Mouse (Mus musculus) lung, embryonic 15.5 days (tissue): ENCODE results near the gene Thada. TPM values are rescaled to one million over a fixed set of nuclear protein-coding genes. Genes with fewer than 3 reads are reported as not detected.
A peak's percentile ranks its signal among the peaks of the same experiment; 100 is the strongest.

ENCODE experiments used
- ATAC-seq: fragments of 200-750 bp; cut with Nextera tagmentation; 2 replicates; pipeline ENCODE4 v1.8.0; 2017; ENCODE audit warnings: moderate number of reproducible peaks, borderline replicate concordance; ENCODE audit not compliant: low FRiP score, low TSS enrichment; ENCODE audit errors: extremely low read depth
- H3K27ac ChIP-seq: fragments of 300-500 bp; sonication (generic); 2 replicates; pipeline ENCODE4 v1.5.1; 2015; ENCODE audit warnings: moderate library complexity, mild to moderate bottlenecking, inconsistent platforms
- H3K27me3 ChIP-seq: fragments of 300-500 bp; sonication (generic); 2 replicates; pipeline ENCODE4 v1.6.1; 2015; ENCODE audit warnings: inconsistent platforms
- H3K36me3 ChIP-seq: fragments of 300-500 bp; sonication (generic); 2 replicates; pipeline ENCODE4 v1.6.1; 2015; ENCODE audit warnings: inconsistent platforms
- H3K4me1 ChIP-seq: fragments of 300-500 bp; sonication (generic); 2 replicates; pipeline ENCODE4 v1.6.1; 2015; ENCODE audit warnings: inconsistent platforms
- H3K4me2 ChIP-seq: fragments of 300-500 bp; sonication (generic); 2 replicates; pipeline ENCODE4 v1.6.1; 2015; ENCODE audit warnings: inconsistent platforms, mild to moderate bottlenecking, moderate library complexity
- H3K4me3 ChIP-seq: fragments of 300-500 bp; sonication (generic); 2 replicates; pipeline ENCODE4 v1.5.1; 2015; ENCODE audit warnings: mild to moderate bottlenecking, inconsistent platforms
- H3K9ac ChIP-seq: fragments of 300-500 bp; sonication (generic); 2 replicates; pipeline ENCODE4 v1.6.1; 2015; ENCODE audit warnings: inconsistent platforms
- H3K9me3 ChIP-seq: fragments of 300-500 bp; sonication (generic); 2 replicates; pipeline ENCODE4 v1.6.1; 2016; ENCODE audit warnings: inconsistent platforms
- WGBS: fragments of 180-500 bp; shearing (Covaris S2); methylation state at CpG from one replicate; pipeline ENCODE4 v1.1.7; 2015; 5-methylcytosine and 5-hydroxymethylcytosine counted together
- polyA plus RNA-seq: library from polyadenylated mRNA; unstranded; fragments of >200 nt; fragmentation: Nextera tagmentation; extraction: Ambion mirVana; gene quantifications from 2 replicates; pipeline ENCODE4 v1.2.1, GENCODE M21; 2015

Gene Thada
- polyA plus RNA-seq, 1 experiment from 2014 or later, result 10.0 TPM

DNA sequence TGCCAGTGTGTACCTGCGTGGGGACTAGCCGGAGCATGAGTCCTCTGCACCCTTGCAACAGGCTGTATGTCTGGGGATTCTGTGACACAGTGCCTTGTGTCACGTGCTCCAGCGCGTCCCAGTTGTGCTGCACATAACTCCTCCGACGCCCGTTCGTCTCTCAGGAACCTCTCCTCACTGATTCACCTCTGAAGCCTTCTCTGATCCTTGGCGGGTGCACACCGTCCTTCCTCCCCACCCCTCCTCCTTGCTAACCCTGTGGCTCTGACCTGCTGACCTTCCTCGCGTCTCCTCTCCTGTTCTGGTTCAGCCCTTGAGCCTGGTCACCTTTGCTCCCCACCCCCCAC lies 309.8 kb downstream of the Thada start:
- Histone ChIP-seq H3K9ac (no peak overlapping the region), H3K4me1 (peaks cover 55% of the 10 kb centered on the region), H3K27ac (peak overlapping the region; percentile 95), H3K36me3 (no peaks in the 10 kb centered on the region), H3K27me3 (no peaks in the 10 kb centered on the region), H3K9me3 (no peaks in the 10 kb centered on the region), H3K4me3 (no peak overlapping the region), H3K4me2 (no peak overlapping the region)
- 55% methylated on average over 13 of the region's 13 CpGs for WGBS
- ATAC-seq, result no peak

GRCm38 (mm10) chr17:84155516-84156226 lies 310.3 kb downstream of the Thada start:
- no peak overlapping the region for H3K4me2 ChIP-seq
- no peak for ATAC-seq
- WGBS, result 74% methylated on average over 8 of the region's 8 CpGs
- H3K27me3 ChIP-seq, result no peaks in the 10 kb centered on the region
- peaks cover 50% of the 10 kb centered on the region for H3K4me1 ChIP-seq
- H3K9me3 ChIP-seq, result no peaks in the 10 kb centered on the region
- H3K36me3 ChIP-seq, result no peaks in the 10 kb centered on the region
- no peak overlapping the region for H3K4me3 ChIP-seq
- no peak overlapping the region for H3K9ac ChIP-seq
- peak overlapping the region; percentile 95 for H3K27ac ChIP-seq

GRCm38 (mm10) chr17:84155029-84155338 lies 311.0 kb downstream of the Thada start:
- H3K36me3 ChIP-seq, result no peaks in the 10 kb centered on the region
- H3K9me3 ChIP-seq, result no peaks in the 10 kb centered on the region
- H3K4me2 ChIP-seq, result no peak overlapping the region
- no peak overlapping the region for H3K4me3 ChIP-seq
- H3K4me1 ChIP-seq, result peaks cover 50% of the 10 kb centered on the region
- no peak for ATAC-seq
- H3K27me3 ChIP-seq, result no peaks in the 10 kb centered on the region
- no peak overlapping the region for H3K27ac ChIP-seq
- H3K9ac ChIP-seq, result no peak overlapping the region
- 75% methylated on average over 6 of the region's 6 CpGs for WGBS

DNA sequence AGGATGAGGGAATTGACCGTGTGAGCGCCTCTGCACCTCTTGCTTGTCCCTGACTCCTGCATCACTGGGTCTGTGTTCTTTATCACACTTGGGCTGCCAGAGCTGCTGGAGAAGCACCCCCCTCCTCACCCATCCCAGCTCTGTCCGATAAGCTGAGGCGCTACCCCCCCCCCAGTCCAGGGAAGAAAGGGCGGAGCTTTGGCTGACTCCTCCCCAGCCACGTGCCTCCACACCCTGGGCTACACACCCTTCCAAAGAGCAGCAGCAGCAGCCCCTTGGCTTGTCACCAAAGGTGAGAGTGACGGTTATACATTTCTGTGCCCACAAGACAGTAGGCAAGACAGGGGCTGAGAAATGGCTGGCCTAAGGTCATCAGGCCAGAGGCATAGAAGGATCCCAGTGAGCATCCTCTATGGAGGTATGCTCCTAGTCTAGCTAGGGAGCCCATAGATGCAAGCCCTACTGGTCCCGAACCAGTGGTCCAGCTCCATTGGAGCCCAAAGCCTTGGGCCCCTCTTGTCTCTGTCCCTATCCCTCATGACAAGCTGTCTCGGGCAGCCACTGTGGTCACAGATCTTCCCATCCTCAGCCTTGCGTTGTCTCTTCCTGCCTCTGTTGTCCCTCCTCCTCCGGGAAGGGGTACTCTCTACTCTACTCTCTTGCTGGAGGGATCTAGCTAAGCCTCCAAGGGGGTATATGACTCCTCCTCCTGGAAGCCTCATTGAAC lies 311.5 kb downstream of the Thada start:
- H3K4me3 ChIP-seq, result no peak overlapping the region
- ATAC-seq, result no peak
- no peaks in the 10 kb centered on the region for H3K27me3 ChIP-seq
- H3K9me3 ChIP-seq, result no peaks in the 10 kb centered on the region
- peaks cover 55% of the 10 kb centered on the region for H3K4me1 ChIP-seq
- no peak overlapping the region for H3K9ac ChIP-seq
- no peaks in the 10 kb centered on the region for H3K36me3 ChIP-seq
- H3K27ac ChIP-seq, result no peak overlapping the region
- WGBS, result 70% methylated on average over 11 of the region's 11 CpGs
- no peak overlapping the region for H3K4me2 ChIP-seq

- Histone ChIP-seq H3K27me3 (no peaks in the 10 kb centered on the region), H3K9ac (no peak overlapping the region), H3K9me3 (no peaks in the 10 kb centered on the region), H3K4me3 (no peak overlapping the region), H3K4me2 (no peak overlapping the region), H3K36me3 (no peaks in the 10 kb centered on the region), H3K27ac (no peak overlapping the region), H3K4me1 (peaks cover 61% of the 10 kb centered on the region)
- 68% methylated on average over 12 of the region's 12 CpGs for WGBS
- ATAC-seq, result no peak
Measured at GRCm38 (mm10) chr17:84152976-84153786, 312.8 kb downstream of the Thada start.

DNA sequence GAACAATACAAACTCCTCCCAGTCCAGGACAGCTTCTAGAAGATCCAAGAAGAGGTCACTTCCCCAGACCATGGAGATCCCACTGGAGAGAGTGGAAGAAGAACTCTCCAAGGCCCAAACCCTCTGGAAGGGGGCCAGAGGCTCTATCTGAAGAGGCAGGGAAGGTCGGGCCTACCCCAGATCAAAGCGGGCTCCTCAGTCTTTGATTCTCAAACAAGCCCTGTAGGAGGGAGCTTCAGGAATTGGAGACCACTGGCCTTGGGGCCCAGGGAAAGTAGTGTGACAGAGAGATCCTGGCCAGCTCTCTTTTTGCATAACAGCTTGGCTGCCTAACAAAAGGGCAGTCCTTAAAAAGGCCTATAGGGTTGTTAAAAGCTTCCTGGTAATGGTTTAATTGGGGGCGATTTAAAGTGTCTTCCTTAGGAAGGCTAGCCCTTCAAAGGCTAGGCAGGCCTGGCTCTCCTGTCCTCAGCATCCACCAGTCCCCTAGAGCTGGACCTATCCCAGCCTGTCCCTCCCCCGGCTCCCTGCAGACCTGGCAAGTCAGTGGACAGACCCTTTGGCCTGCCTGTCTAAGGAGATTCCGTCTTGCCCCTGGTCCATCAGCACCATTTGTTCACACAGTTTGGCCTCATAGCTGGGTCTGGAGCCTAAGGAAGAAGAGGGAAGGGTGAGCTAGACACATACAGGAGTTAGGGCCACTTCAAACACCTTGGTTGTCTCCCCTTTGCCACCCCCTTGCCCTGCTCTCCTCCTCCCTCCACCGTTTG lies 313.6 kb downstream of the Thada start:
- 56% methylated on average over 6 of the region's 6 CpGs for WGBS
- no peaks in the 10 kb centered on the region for H3K36me3 ChIP-seq
- H3K9me3 ChIP-seq, result no peaks in the 10 kb centered on the region
- H3K9ac ChIP-seq, result no peak overlapping the region
- no peak overlapping the region for H3K4me2 ChIP-seq
- H3K27me3 ChIP-seq, result no peaks in the 10 kb centered on the region
- ATAC-seq, result no peak
- peaks cover 60% of the 10 kb centered on the region for H3K4me1 ChIP-seq
- no peak overlapping the region for H3K4me3 ChIP-seq
- no peak overlapping the region for H3K27ac ChIP-seq

DNA sequence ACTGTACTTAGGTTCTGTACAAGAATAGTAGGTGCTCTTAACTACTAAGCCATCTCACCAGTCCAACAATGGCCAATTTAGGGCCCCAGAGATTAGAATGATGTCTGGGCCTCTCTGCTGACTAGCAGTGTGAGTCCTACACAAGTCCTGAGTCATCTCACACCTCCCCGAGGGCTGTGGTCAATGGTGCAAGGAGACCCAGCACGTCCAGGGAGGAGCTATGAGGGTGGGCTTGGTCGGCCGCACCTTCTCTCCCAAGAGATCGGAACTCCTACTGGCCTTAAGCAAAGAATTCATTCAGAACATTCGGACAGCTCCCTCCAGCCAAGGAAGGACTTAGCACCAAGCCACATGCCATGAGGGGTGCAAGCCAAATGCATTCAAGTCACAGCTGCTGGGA lies 314.7 kb downstream of the Thada start:
- Histone ChIP-seq H3K4me2 (no peak overlapping the region), H3K27me3 (no peaks in the 10 kb centered on the region), H3K27ac (no peak overlapping the region), H3K4me3 (no peak overlapping the region), H3K9me3 (no peaks in the 10 kb centered on the region), H3K9ac (no peak overlapping the region), H3K36me3 (no peaks in the 10 kb centered on the region), H3K4me1 (peaks cover 63% of the 10 kb centered on the region)
- ATAC-seq, result no peak
- WGBS, result 67% methylated on average over 6 of the region's 6 CpGs

DNA sequence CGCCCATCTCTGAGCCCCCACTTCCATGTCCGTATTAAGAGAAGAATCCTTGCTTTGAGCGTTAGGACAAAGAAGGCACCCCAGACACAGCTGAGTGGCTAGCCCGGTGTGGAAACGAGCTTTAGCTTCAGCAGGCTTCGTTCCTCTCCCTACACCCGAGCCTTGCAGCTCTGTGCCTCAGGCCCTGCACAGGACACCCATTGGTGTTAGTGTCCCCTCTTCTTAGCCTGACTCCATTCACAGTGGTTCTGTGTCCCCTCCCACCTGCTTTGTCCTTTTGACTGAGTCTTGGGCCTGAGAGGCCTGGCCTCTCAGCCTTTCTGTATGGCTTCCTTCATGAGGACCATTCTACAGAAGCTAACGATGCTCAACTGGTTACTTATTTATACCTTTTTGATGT lies 315.7 kb downstream of the Thada start:
- WGBS, result 86% methylated on average over 8 of the region's 8 CpGs
- Histone ChIP-seq H3K27ac (no peak overlapping the region), H3K4me3 (no peak overlapping the region), H3K9ac (no peak overlapping the region), H3K27me3 (no peaks in the 10 kb centered on the region), H3K4me2 (no peak overlapping the region), H3K9me3 (no peaks in the 10 kb centered on the region), H3K4me1 (peaks cover 64% of the 10 kb centered on the region), H3K36me3 (no peaks in the 10 kb centered on the region)
- ATAC-seq, result no peak

DNA sequence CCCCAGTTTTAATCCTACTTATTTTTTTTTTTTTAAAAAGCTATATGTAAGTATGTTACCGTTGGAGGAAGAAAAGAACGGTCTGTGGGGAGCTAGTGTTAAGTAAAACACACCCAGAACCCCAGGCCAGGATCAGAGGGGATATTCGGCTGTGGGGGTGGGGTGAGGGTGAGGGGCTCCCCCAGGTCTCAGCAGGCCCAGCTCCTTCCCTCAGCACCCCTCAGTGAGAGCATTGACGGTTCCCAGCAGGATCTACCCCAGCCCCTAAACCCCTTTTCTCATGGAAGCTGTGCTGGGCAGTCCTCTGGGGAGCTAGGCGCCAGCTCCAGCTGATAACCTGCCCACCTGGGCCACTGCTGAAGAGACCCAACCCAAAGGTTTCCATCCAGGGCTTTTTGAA lies 316.4 kb downstream of the Thada start:
- no peak overlapping the region for H3K9ac ChIP-seq
- no peaks in the 10 kb centered on the region for H3K27me3 ChIP-seq
- H3K4me1 ChIP-seq, result peaks cover 68% of the 10 kb centered on the region
- no peak overlapping the region for H3K4me3 ChIP-seq
- ATAC-seq, result no peak
- no peaks in the 10 kb centered on the region for H3K36me3 ChIP-seq
- WGBS, result 63% methylated on average over 5 of the region's 5 CpGs
- H3K4me2 ChIP-seq, result no peak overlapping the region
- no peaks in the 10 kb centered on the region for H3K9me3 ChIP-seq
- H3K27ac ChIP-seq, result 0 out of 2 replicates have a peak overlapping the region, but pooled peaks have one; percentile 8

DNA sequence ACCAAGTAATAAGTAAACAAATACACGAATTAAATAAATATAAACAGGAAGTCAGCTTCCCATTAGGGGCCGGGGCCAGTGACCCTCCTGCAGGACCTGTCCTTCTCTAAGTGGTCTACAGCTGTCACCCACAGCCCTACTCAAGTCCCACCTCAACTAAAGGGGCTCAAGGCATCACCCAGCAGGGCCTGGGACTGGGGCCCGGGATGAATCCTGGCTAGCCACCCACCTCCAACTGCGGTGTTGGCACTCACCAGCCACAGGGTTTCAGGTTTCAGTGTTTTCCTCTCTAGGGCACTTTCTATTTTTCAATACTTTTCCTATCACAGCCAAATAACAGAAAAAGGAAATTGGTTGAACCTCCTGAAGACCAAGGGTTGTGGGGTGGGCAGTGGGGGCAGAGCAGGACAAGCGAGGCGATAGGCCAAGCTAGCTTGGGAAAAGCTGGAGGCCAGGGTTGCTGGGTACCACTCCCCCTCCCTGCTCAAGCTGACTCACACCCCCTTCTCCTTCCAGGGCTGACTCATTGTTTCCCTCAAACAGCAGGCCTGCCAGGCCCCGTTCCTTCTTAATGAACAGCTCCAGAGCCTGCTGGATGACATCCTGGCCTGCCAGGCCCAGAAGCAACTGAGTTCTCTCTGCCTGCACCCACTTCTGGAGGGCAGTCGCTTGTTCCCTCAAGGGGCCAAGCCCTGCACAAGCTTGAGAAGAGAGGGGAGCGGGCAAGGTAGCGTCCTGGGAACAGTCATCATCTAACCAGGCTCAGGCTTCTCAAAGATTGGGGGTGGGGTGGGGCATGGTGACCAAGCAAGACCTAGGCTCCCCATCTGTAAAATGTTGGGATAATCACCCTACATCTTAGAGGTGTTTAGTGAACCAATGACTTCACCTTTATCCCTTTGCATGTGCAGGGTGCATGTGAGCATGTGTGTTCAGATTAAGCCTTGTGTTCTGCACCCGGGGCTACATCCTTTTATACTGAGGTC lies 317.2 kb downstream of the Thada start:
- H3K27ac ChIP-seq, result peak overlapping the region; percentile 83
- peak overlapping the region; percentile 25; the same call in 1 of the 2 replicates for H3K9ac ChIP-seq
- H3K4me3 ChIP-seq, result no peak overlapping the region
- 26% methylated on average over 11 of the region's 11 CpGs for WGBS
- no peaks in the 10 kb centered on the region for H3K27me3 ChIP-seq
- ATAC-seq, result peak; percentile 60; the same call in 1 of the 2 replicates
- H3K4me2 ChIP-seq, result no peak overlapping the region
- H3K9me3 ChIP-seq, result no peaks in the 10 kb centered on the region
- no peaks in the 10 kb centered on the region for H3K36me3 ChIP-seq
- H3K4me1 ChIP-seq, result peaks cover 64% of the 10 kb centered on the region
